Mouse (Mus musculus) brain, adult 2 months (tissue): ENCODE measurements around the gene Bicc1.

Experiments
- DNase-seq: peaks from one replicate; pipeline ENCODE4 v3.0.0; 2011; ENCODE audit warnings: low read depth, low spot score

The Bicc1 gene

DNA sequence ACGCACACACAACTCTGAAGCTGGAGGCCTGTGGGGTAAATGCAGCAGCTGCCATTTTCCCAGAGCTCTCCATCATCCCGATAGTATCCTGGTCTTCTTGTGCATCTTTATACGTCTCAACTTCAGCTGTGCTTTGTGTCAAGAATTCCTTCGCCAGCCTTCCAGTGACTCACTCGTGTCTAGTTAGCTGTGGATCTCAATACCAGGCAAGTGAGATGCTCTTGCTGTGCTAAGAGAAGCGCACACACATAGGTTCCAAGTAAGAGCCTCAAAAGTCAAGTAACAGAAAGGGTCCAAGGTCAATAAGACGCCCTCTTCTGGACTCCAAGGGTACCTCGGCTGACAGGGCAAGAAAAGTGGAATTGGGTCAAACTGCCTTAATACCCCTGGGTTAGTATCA lies 37.0 kb downstream of the Bicc1 start:
- peak; percentile 34 for DNase-seq

DNA sequence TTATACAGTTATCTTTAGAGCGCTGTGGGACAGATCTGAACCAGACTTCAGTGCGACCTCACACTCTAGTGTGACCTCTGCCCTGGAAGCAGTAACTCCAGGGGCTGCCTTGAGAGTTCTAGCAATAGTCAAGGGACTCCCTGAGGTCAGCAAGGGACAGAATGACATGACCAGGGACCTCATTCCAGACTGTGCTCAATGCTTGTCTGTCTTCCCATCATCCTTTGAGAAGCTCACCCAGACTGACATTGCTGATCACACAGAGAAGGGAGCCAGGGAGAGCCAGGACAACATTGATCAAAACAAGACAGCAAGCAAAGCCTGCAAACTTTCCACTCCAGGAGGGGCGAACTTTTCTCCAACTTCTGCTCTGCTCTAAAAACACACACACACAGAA lies 38.7 kb downstream of the Bicc1 start:
- no peak for DNase-seq

DNA sequence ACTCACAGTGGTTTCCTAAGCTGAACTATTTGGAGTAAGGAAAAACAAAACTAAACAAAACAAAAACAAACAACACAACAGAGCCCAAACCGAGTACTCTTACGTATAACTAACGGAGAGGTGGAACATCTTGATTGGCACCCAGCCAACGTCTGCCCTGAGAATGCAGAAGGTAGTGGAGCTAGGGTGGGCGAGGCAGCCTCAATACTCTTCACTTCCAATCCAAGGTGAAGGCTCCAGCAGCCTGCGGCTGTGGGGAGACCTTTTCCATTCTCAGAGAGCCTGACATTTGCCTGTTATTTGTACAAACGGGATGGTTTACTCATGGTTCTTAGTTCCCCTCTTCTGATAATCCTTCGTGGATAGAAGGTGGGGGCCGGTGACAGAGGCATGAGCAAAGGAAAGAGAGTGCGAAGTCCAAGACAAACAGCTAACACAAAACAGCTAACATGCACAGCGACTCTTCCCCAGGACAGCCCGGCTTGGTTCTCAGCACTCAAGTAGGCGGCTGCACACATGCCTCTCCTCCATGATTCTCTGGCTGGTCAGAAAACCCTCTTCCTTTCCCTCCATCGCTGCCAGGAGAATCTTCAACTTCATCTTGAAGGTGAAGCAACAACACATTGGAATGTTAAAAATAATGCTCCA lies 39.3 kb downstream of the Bicc1 start:
- DNase-seq: no peak

DNA sequence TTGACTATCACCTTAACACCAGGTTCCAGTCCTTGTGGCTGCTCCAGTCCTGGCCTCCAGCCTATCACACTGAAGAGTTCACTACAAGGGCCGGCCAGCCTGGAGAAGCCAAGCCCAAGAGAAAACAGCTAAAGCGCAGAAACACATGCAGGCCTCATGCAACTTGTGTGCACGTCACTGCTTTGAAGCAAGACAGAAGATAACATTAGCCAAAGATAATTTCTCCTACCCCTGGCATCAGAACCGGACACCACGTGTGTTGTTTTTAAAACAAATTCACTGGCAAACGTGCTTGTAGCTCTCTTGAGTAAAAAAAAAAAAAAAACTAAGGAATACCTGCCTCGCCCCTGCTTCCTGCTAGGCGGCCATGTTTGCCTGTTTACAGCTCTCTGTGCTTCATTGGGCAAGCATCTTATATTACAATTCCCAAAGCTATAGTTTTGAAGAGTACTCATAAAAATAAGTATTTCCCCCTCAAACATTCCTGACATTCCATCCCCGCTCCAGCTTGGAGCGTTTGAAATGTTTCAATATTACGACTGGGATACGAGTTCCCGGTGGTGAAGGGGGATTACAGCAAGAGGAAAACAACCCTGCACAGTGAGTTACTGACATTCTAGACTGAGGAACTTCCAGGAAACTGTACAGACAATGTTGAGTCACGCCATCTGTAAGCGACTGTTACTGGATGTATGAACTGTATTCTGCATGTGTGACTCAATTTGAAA lies 40.2 kb downstream of the Bicc1 start:
- DNase-seq: no peak

DNA sequence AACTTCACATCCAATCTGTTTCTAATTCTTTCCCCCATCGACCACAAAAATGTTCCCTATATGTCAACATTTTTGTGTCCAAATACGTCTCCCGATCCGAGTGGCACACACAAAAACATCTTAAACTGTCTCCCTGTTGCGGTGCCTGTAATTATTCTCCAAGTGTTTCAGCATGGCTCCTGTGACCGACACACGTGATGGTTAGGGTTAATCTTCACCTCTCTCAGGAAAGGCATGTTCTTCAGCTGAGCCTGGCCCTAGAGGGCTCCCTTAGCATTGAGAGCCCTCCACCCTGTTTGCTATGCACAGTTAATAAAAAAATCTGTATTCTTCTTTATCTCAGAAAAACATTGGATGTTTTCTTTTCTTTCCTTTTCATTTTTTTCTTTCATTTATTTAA lies 41.7 kb downstream of the Bicc1 start:
- no peak for DNase-seq

DNA sequence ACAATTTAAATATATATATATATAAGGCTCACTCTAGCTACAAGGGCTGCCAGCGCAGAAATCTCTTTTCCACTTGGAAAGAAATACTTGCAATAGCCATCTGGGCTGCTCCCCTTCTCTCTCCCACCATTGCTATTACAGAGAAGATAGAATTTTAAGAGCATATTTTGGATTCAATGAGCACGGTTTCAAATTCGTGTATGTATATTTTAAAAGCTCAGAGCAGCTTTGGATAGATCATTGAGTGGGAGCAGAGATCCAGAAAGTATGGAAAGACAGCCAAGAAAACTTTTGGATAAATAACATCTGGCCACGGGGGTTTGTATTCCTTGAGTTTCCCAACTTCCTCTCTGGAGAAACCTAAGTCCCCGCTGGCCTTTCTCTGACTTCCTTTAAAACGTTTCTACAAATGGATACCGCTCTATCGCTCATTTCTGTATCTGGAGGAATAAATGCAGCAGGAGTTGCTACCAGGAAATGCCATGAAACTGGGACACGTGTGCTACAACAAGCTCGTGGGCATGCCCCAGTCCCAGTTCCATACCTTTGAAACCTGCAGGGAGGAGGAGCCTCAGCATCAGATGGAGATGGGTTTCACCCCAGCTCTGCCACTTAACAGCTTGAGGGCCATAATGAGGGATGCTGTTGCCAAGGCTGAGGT lies 45.1 kb downstream of the Bicc1 start:
- DNase-seq: peak; percentile 74

DNA sequence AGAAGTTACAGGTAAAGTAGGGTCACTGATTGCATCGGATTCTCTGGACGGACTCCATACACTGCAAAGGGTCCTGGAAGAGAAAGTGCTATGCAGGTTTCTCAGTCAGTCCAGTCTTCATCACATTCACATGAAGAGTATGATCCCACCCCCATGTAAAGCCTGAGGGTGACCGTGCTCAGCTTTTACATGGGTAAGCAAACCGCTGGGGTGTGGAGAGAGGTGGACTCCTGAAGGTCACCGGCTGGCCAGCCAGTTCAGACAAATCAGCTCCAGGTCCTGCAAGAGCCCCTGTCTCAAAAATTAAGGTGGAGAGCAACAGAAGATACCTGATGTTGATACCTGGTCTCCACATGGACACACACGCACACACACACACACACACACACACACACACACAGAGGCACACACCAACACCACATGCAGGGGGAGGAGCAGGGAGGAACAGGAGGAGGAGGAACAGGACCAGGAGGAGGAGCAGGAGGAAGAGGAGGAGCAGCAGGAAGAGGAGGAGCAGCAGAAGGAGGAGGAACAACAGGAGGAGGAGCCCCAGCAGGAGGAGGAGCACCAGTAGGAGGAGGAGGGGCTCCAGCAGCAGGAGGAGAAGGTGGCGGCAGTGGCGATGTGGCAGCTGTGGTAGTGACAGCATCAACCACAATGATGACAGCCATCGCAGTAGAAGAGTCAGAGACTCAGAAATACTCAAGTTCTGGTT lies 52.9 kb downstream of the Bicc1 start:
- DNase-seq: no peak

DNA sequence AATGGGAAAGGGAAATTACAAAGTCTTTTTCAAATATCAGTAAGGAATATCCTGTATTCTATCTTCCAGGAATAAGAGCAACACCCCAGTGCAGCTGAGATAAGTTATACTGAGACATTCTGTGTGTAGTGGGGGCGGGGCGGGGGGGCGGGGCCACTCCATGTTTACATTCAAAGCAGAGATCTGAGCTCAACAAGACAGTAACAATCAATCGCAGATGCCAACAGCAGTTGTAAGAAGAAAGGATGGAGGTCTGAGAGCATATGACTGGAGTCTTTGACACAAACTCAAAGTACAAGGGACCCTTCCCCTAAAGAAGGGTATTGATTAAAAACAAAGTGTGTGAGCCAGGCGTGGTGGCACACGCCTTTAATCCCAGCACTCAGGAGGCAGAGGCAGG lies 54.7 kb downstream of the Bicc1 start:
- DNase-seq: no peak

DNA sequence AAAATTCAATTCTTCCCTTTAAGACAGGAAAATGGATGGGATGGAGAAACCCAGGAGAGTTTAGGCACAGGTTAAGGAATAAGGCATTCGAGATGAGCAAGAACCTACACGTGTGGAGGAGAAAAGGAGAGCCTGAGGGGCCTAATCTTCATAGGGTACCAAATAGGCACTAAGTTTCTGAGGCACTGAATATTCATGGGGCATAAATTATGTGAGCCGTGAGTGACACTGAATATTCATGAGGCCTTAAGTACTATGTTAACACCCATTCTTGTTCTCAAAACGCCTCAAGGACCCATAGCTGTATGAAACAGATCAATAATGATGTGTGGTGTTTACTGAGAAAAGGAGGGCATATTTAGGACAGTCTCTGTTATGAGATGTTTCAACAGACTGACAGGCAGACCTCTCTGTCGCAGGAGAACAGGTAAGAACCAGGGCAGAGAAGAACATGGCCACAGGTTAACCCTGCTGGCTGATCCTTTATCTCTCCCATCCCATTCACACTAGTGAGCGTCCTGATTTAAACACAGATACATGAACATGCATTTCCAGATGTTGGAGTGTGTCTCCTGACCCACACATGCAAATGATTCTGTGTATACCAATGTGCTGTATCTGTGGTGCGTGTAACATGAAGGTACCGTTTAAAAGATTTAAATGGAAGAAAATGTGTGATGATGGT lies 58.5 kb downstream of the Bicc1 start:
- no peak for DNase-seq

DNA sequence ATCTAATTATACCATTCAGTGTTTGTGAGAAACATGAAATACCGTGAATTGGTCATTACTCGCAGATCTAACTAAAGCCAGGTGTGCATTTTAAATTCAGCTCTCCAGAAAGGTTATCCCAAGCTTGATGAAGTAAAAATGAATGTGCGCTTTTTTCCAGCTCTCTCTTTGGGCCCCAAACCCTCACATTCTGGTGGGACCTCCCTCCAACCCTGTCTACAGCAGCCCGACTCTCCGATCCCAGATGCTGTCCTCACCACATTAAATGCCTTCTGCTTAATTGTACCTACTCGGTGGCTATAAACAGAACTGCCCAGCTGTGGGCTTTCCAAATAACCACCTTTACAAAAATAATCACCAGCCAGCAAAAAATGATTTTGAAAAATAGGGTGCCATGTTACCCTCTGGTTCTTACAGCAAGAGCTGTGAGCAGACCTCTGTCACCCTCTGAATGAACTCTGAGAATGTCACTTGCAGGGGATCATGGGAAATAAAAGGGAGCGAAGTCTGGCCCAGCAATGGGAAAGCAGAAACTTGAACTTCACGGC lies 64.7 kb downstream of the Bicc1 start:
- DNase-seq: no peak

DNA sequence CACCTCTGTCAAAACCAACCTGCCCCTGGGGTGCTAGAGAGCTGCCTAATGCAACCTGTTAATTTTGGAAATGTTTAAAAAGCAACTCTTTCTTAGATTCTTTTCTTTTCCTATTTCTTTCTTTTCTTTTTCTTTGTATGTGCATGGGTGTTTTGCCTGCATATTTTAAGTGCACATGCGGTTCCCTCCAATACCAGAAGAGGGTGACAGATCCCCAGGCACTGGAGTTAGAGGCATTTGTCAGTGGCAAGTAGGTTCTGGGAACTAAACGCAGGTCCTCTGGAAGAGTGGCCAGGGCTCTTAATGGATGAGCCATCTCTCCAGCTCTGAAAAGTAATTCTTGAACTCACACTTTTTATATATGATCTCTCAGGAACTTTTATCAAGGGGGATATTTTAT lies 66.2 kb downstream of the Bicc1 start:
- DNase-seq: no peak

DNA sequence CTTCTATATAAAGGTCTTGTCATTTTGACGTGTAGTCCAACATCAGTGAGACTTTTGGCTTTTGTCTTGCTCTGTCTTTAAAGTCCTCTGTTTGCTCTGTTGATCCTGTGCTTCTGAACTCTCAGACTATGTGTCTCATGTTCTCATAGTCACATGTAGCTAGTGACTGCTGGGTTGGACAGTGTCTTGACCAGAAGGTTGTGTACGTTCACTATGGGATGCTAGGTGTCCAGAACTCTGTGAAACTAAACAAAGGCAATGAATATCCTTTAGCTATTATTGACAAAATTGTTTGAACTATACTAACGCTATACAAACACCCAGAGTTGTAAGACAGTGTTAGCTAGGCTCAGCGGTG lies 72.2 kb downstream of the Bicc1 start:
- DNase-seq: no peak

DNA sequence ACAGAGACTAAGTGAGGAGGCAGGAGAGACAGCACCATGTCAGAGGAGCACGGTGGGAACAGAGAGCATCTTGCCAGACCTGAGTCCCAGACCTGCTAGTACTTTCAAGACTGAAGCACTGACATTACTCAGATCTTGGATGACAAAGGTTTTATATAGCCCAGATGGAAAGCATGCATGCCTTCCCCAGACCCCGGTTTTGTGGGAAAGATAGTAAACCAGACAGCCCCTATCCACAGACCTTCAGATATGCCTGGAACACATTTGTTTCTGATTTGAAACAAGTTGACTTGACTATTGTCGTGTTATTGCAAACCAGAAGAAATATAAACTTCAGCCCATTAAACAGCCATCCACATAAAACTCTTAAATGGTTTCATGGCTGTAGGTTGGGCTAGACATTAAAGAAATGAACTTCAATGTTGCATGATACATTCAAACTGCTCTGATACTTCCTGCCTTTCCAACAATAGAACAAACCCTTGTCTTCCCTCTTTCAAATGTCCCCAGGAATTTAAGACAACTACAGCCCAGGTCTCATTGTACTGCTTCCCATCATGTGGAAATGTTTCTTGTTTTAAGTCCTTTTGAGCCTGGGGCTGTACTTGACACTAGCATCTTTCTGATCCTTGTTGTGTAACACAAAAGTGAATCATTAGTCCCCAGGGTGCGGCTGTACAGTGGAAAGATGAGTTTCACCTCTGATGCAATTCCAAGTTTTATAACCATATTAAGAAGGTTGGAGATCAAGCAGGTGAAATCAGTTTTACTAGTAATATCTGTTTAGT lies 72.7 kb downstream of the Bicc1 start:
- DNase-seq: no peak

DNA sequence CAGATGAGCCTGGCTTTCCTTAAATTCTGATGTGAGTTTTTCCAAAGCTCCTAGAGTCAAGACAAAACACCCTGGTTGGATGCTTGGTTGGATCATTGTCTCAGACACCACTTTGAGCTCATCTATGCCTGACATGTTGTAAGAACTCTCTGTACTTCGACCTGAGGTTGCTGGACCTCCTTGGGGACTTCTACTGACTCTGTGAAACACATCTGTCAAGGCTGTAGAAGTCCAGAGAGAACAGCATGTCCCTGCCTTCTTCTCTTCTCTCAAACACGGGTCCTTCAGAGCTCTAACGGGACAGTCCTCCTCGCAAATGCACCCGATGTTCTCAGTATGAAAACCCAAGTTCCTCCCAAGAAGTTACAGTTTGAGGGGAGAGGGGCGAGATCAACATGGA lies 76.5 kb downstream of the Bicc1 start:
- no peak for DNase-seq

DNA sequence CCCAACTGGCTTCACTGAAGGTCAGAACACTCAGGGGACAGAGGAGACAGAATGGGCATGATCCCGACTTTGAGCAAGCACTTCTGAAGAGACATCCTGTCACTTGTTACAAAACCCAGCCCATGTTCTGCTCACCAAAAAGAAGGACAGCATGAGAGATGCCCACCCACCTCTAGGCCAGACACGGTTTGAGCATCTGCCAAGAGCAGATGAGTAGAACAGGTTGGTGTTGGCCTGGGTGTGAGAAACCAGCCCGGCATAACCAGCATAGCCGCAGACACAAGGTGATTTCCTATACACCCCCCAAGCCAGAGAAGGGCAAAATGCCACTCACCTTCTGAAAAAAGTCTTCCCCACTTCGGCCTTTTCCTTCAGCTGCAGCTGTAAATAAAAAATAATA lies 80.6 kb downstream of the Bicc1 start:
- DNase-seq: no peak

DNA sequence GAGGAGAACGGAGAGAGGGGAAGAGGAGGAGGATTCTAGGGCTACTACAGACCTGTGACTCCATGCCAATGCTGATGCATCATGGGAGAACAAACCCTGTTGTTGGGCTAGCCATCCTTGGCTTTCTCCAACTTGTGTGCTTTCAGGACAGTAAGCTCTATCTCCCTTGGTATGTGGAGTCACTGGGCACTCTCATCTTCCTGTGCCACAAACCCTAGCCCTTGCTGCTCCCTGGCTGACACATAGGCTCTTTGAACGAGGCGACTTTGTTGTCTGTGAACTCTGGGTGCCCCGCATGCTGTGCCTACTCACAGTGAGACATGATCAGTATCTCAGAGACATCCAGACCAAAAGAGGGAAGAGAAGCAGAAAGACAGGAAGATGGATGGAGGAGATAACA lies 94.5 kb downstream of the Bicc1 start:
- no peak for DNase-seq

DNA sequence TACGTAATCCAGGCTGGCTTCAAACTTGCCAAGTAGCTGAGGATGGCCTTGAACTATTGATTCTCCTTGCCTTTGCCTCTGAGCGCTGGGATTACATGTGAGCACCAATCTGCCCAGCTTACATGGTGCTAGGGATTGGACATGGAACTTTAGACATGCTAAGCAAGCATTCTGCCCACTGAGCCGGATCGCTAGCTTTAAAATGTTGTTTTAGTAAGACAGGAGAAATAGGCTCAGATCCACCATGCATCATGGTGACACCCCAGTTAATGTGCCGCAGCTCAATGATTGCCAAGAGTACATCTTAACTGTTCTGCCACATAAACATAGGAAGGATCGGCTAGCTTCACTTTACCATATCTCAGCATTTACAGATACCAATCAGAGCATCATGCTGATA lies 94.9 kb downstream of the Bicc1 start:
- DNase-seq: no peak

DNA sequence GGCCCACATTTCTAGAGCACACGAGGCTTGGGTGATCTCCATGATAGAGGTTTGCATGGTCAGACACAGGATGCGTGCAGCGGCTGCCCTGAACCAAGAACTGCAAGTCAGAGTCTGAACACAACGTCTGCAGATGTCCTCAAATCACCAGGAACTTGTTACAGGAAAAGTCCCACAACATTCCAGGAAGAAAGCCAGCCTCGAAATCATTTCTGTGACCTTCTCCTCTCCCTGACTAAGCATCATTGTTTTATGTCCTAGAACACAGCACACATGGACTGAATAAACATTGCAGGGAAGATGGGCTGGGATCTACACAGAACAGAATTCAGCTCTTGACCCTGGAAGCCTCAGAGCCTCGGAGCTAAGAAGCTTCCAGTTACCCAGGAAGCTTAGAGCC lies 97.3 kb downstream of the Bicc1 start:
- no peak for DNase-seq

DNA sequence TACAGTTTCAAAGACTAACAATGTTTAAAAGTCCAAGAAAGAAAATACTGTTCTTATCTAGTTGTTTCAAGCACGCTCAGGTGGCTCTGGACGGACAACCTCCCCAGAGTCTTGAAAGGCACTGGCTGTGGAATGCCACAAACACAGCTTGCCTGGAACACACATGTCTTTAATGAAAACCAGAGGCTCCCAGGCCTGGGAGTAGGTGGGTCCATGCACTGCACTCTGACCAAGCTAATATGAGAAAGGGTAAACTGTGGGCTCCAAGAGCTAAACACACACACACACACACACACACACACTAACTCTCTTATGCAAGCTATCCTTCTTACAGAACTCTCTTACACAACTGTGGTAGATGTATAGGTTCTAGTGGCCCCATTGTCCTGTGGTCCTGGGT lies 99.2 kb downstream of the Bicc1 start:
- no peak for DNase-seq

DNA sequence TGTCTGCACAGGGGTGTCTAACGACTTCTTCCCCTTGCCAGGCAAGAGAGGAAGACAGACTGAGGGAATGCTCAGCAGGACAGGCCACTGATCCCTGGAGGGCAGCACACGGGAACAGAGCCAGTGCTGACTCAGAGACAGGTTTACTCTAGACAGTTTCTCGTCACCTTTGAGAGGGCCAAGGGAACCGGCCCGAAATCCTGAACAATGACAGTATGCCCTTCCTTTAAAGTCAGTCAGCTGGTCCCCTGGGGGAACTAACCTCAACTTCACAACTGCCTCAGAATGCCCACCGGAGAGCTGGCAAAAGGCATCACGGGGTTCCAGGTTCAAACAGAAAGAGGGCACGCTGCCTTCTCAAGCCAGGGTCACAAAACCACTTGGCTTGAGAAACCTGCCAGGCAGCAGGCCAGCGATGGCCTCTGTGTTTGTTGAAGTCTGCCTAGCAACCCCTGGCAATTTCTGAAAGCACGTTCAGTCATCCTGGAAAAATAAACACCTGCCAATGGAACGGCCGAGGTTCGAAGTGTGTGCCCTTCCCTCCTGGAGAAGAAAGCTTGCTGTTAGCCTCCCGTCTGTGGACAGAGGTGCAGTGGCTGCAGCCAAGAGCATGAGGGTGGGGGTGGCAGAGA lies 100.8 kb downstream of the Bicc1 start:
- peak; percentile 24 for DNase-seq
